Mouse (Mus musculus): Measurements from ENCODE around the gene Pole. TPM values are rescaled to one million over a fixed set of nuclear protein-coding genes. Genes with fewer than 3 reads are reported as not detected.

Pole gene
- 4.1 and 4.7 TPM in 2 replicates for polyA plus RNA-seq (2015; fragmentation: Nextera tagmentation; extraction: Ambion mirVana)

DNA sequence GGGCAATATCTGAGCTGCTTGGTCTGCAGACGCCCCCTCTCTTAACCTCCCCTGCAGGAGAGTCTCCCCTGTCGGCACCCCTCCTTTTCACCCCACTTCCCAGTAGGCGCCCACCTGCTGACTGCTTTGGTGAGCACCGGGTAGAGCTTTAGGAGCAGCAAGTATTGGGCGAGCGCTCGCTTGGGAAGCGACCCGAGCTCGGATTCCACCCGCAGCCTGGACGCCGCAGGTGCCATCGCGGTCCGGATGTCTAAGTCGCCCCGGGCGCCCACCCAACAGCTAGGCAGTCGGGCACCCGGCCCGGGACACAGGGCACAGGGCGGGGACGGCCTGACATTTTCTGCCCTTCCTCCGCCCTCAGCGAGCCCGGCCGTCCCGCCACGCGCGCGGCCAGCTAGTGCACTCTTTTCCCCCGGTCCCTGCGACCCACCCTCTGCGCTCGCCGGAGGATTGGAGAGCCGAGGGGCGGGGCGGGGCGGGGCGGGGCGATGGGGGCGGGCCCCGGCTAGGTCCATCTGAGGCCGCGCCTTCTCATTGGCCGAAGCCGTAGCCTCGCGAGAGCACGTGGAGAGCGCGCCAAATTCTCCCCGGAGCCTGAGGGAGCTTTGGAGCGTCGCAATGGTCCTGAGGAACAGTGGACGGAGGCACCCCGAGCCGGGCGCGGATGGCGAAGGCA lies at the start of gene Pole, which contains the start of gene Pxmp2:
Pole (plus strand) TSS at position 537 of the 676 bp plus-strand sequence.
Pxmp2 (minus strand) TSS at position 417 of the 676 bp plus-strand sequence.
- no peaks in the 10 kb centered on the region for H3K36me3 ChIP-seq (ENCODE audit: control insufficient read depth, insufficient read depth, low read length)
- H3K4me1 ChIP-seq (replicated peaks; ENCODE audit: control insufficient read depth, insufficient read depth) = no peaks in the 10 kb centered on the region; the same call in 1 of the 2 replicates
- no peaks in the 10 kb centered on the region for H3K9me3 ChIP-seq (ENCODE audit: control insufficient read depth, low read length)
- peak within 1 kb of the TSS; percentile 54 for H3K4me3 ChIP-seq (ENCODE audit: low read depth, low read length)
- under 1% methylated on average over 61 of the region's 64 CpGs for WGBS
- 0 out of 2 replicates have a peak within 1 kb of the TSS, but pooled peaks have one; percentile 45 for H3K27ac ChIP-seq (replicated peaks)
- H3K4me2 ChIP-seq (replicated peaks; ENCODE audit: low read depth) = peak within 1 kb of the TSS; percentile 99
- H3K27me3 ChIP-seq (ENCODE audit: control insufficient read depth, insufficient read depth, low read length) = no peaks in the 10 kb centered on the region
- TF ChIP-seq EP300 (optimal IDR thresholded peaks at IDR 0.05) (no peak), CTCF (IDR thresholded peaks at IDR 0.05; ENCODE audit: low read depth) (no peak)
- ATAC-seq (ENCODE audit: low FRiP score, low TSS enrichment) (peak; percentile 99), DNase-seq (ENCODE audit: low spot score) (peak; percentile 96)
- peak within 1 kb of the TSS; percentile 72 for H3K9ac ChIP-seq (ENCODE audit: low read length)

DNA sequence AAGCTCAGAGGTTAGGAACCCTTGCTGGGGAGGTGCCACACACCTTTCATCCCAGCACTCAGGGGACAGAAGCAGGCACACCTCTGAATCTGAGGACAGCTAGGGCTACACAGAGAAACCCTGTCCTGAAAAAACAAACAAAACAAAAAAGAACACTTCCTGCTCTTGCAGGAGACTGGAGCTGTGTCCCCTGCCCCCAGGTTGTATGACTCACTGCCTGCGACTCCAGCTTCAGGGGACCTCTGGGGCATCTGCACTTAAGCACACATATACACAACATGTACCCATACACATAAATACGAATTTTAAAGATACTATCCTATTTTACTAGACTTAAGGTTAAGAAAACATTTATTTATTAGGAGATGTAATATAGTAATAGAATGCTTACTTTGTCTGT lies 42.0 kb upstream of the Pole start:
- Histone ChIP-seq H3K9ac (ENCODE audit: low read length) (no peak overlapping the region), H3K9me3 (ENCODE audit: control insufficient read depth, low read length) (no peaks in the 10 kb centered on the region), H3K36me3 (ENCODE audit: control insufficient read depth, insufficient read depth, low read length) (peaks cover 28% of the 10 kb centered on the region), H3K4me1 (replicated peaks; ENCODE audit: control insufficient read depth, insufficient read depth) (no peaks in the 10 kb centered on the region), H3K4me3 (ENCODE audit: low read depth, low read length) (no peak overlapping the region), H3K4me2 (replicated peaks; ENCODE audit: low read depth) (no peak overlapping the region), H3K27me3 (ENCODE audit: control insufficient read depth, insufficient read depth, low read length) (no peaks in the 10 kb centered on the region), H3K27ac (replicated peaks) (no peak overlapping the region)
- no peak for ATAC-seq (ENCODE audit: low FRiP score, low TSS enrichment)
- no peak for DNase-seq (ENCODE audit: low spot score)
- no peak for TF ChIP-seq CTCF (IDR thresholded peaks at IDR 0.05; ENCODE audit: low read depth)
- no peak for TF ChIP-seq EP300 (optimal IDR thresholded peaks at IDR 0.05)
- WGBS = 77% methylated on average over 2 of the region's 2 CpGs

DNA sequence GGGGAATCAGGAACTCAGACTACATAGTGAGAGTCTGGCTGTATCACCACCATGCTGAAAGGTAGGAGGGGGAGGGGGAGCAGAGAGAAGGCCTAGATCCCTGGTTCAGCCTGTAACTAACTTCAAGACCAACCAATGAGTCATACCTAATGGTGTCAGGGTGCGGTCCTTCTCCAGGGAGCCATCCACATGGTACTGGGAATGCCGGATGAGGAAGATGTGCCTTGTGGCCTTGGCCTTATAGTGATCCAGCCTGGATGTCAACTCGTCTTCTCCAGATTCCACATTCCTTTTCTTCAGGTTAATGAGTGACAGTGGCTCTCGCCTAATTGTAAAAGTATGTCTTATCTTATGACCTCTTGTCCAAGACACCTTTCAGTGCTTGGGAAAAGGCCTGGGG lies 19.2 kb upstream of the Pole start:
- peaks cover 3% of the 10 kb centered on the region; the same call in 1 of the 2 replicates for H3K4me1 ChIP-seq (replicated peaks; ENCODE audit: control insufficient read depth, insufficient read depth)
- no peak for DNase-seq (ENCODE audit: low spot score)
- ATAC-seq (ENCODE audit: low FRiP score, low TSS enrichment) = no peak

DNA sequence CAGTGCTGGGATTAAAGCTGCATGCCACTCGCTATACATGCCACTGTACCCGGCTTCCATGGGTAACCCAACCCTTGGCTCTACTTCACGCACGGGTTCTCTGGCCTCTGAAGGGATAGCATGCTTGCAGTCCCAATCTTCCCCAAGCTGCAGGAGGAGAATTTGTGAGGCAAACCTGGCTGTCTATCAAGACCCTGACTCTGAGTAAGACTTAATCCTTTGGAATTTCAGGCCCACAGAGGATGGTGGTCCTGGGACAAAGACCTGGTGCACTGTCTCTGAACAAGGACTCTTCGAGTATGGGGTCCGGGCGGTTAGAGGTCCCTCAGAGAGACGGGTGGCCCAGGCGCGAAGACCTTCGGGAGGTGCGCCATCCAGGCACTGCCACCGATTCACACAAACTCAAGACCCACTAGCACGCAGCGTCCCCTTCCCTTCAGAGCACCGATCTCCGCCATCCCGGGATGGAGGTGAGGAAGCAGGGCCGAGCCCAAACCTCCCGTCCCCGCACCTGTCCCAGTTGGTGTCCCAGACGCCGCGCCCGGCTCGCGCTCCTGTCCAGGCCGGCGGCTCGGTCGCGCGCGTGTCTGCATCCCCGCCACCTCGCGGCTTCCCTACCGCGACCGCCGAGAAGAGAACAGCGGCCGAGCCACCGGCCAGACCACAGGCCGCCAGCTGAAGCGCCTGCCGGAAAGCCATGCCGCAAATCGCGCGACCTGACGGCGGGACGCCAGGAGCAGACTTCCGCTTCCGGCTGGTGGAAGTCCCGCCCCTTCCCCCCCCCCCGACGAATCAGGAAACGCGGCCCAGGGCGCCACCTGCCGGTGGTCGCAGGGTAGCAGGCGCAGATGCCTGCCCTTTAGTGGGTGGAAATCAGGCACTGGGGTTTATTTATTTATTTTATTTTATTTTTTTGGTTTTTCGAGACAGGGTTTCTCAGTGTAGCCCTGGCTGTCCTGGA lies 16.7 kb upstream of the Pole start, which contains the start of gene Pgam5:
Pgam5 (minus strand) TSS at position 773 of the 961 bp plus-strand sequence.
- TF ChIP-seq EP300 (optimal IDR thresholded peaks at IDR 0.05) = no peak
- peak; percentile 87 for TF ChIP-seq CTCF (IDR thresholded peaks at IDR 0.05; ENCODE audit: low read depth)
- peak within 1 kb of the TSS; percentile 83 for H3K4me3 ChIP-seq (ENCODE audit: low read depth, low read length)
- H3K27me3 ChIP-seq (ENCODE audit: control insufficient read depth, insufficient read depth, low read length) = no peaks in the 10 kb centered on the region
- peak within 1 kb of the TSS; percentile 89 for H3K9ac ChIP-seq (ENCODE audit: low read length)
- H3K36me3 ChIP-seq (ENCODE audit: control insufficient read depth, insufficient read depth, low read length) = peaks cover 16% of the 10 kb centered on the region
- WGBS = under 1% methylated on average over 51 of the region's 66 CpGs
- peak within 1 kb of the TSS; percentile 89 for H3K4me2 ChIP-seq (replicated peaks; ENCODE audit: low read depth)
- ATAC-seq (ENCODE audit: low FRiP score, low TSS enrichment) (peak; percentile 95), DNase-seq (ENCODE audit: low spot score) (peak; percentile 96)
- H3K27ac ChIP-seq (replicated peaks) = peak within 1 kb of the TSS; percentile 78
- no peaks in the 10 kb centered on the region for H3K9me3 ChIP-seq (ENCODE audit: control insufficient read depth, low read length)
- H3K4me1 ChIP-seq (replicated peaks; ENCODE audit: control insufficient read depth, insufficient read depth) = peaks cover 3% of the 10 kb centered on the region; the same call in 1 of the 2 replicates

More for the DNA sequence above, 19.2 kb upstream of the Pole start:
- no peaks in the 10 kb centered on the region for H3K9me3 ChIP-seq (ENCODE audit: control insufficient read depth, low read length)
- WGBS = 77% methylated on average over 4 of the region's 4 CpGs
- H3K27me3 ChIP-seq (ENCODE audit: control insufficient read depth, insufficient read depth, low read length) = no peaks in the 10 kb centered on the region
- H3K4me2 ChIP-seq (replicated peaks; ENCODE audit: low read depth) = no peak overlapping the region
- H3K27ac ChIP-seq (replicated peaks) = no peak overlapping the region
- peaks cover 16% of the 10 kb centered on the region for H3K36me3 ChIP-seq (ENCODE audit: control insufficient read depth, insufficient read depth, low read length)
- H3K4me3 ChIP-seq (ENCODE audit: low read depth, low read length) = no peak overlapping the region
- no peak overlapping the region for H3K9ac ChIP-seq (ENCODE audit: low read length)
- no peak for TF ChIP-seq EP300 (optimal IDR thresholded peaks at IDR 0.05)
- no peak for TF ChIP-seq CTCF (IDR thresholded peaks at IDR 0.05; ENCODE audit: low read depth)

DNA sequence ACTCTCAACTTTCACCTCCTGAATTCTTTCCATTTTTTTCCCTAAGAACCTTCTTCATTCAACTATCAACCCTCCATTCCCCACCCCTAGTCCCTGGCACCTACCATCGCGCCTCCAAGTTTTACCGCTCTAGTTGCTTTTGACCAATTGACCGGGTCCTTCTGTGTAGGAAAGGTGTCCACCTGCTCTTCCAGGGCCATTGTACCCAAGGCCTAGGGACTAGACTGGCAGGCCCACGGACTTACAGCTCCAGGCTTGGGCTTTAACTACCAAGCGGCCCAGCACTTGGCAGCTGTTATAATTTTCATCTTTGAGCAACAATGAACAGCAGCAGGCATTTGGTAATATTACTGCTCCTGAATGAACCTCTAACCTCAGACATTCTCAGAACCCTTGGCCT lies 15.9 kb upstream of the Pole start:
- H3K36me3 ChIP-seq (ENCODE audit: control insufficient read depth, insufficient read depth, low read length) = peaks cover 7% of the 10 kb centered on the region
- no peak overlapping the region for H3K4me2 ChIP-seq (replicated peaks; ENCODE audit: low read depth)
- no peak for DNase-seq (ENCODE audit: low spot score)
- 91% methylated on average over 6 of the region's 6 CpGs for WGBS
- H3K9ac ChIP-seq (ENCODE audit: low read length) = no peak overlapping the region
- TF ChIP-seq CTCF (IDR thresholded peaks at IDR 0.05; ENCODE audit: low read depth) (no peak), EP300 (optimal IDR thresholded peaks at IDR 0.05) (no peak)
- H3K27me3 ChIP-seq (ENCODE audit: control insufficient read depth, insufficient read depth, low read length) = no peaks in the 10 kb centered on the region
- H3K4me3 ChIP-seq (ENCODE audit: low read depth, low read length) = no peak overlapping the region
- H3K4me1 ChIP-seq (replicated peaks; ENCODE audit: control insufficient read depth, insufficient read depth) = peaks cover 3% of the 10 kb centered on the region; the same call in 1 of the 2 replicates
- ATAC-seq (ENCODE audit: low FRiP score, low TSS enrichment) = no peak
- H3K27ac ChIP-seq (replicated peaks) = no peak overlapping the region
- no peaks in the 10 kb centered on the region for H3K9me3 ChIP-seq (ENCODE audit: control insufficient read depth, low read length)

All from stomach, postnatal 0 days (tissue).